Mouse (Mus musculus) left cerebral cortex, postnatal 36 days (tissue): ENCODE results near the gene Mtch2. TPM values are rescaled to one million over a fixed set of nuclear protein-coding genes. Genes with fewer than 3 reads are reported as not detected.
"Not testable (repeated sequence)": the region's sequence is repeated elsewhere in the genome, so short reads cannot be mapped to it uniquely, and the experiment has no call there.

Source experiments
- DNase-seq, 2 experiments: peaks; one replicate each; pipeline ENCODE4 v3.0.0; 2021 to 2022; ENCODE audit warnings: low spot score in 2 of 2, mixed read lengths in 1 of 2
- intact Hi-C: fragments of 180-260 bp; cut with DNase I; formaldehyde crosslinking; loops from one replicate; pipeline ENCODE4 v1.15.1; 2025
- total RNA-seq, 2 experiments: library from RNA; stranded (reverse); gene quantifications; 2 replicates each; pipeline ENCODE4 v1.2.3; 2021

Gene Mtch2
- 100 to 1,000 TPM in 1 of 2 experiments, 10 to 100 TPM in 1; 97.5 to 124 TPM for total RNA-seq

GRCm38 (mm10) chr2:90846955-90847680 lies at the start of gene Mtch2:
Gene Mtch2 (plus strand): TSS chr2:90847155.
- peak; percentile 97 to 99 for DNase-seq
- intact Hi-C loops = loop anchor here (5.0 kb wide), 1 partner anchor 70 kb away; no protein-coding TSS in a partner anchor

GRCm38 (mm10) chr2:90808241-90809126 lies 38.5 kb upstream of the Mtch2 start:
- intact Hi-C loops = no loop called here
- no peak for DNase-seq

- DNase-seq = no peak
- intact Hi-C loops = no loop called here
These were observed 36.2 kb upstream of the Mtch2 start for GRCm38 (mm10) chr2:90810751-90811150.

- intact Hi-C loops = no loop called here
- DNase-seq = no peak
These were observed 31.7 kb upstream of the Mtch2 start for GRCm38 (mm10) chr2:90815266-90815665.

- intact Hi-C loops = no loop called here
- no peak for DNase-seq
These were observed 30.8 kb upstream of the Mtch2 start for GRCm38 (mm10) chr2:90816144-90816543.

GRCm38 (mm10) chr2:90818710-90819109 lies 28.2 kb upstream of the Mtch2 start:
- peak in 1 of 2 experiments; percentile 11 for DNase-seq
- intact Hi-C loops = no loop called here

- intact Hi-C loops = no loop called here
- DNase-seq = no peak
These were observed 26.1 kb upstream of the Mtch2 start for GRCm38 (mm10) chr2:90820894-90821293.

- DNase-seq = no peak
- intact Hi-C loops = no loop called here
These were observed 24.0 kb upstream of the Mtch2 start for GRCm38 (mm10) chr2:90822978-90823377.

- intact Hi-C loops = no loop called here
- peak; percentile 10 to 53 for DNase-seq
These were observed 23.2 kb upstream of the Mtch2 start for GRCm38 (mm10) chr2:90823781-90824180.

- intact Hi-C loops, DNase-seq: not testable (repeated sequence)
These were observed 22.4 kb upstream of the Mtch2 start for GRCm38 (mm10) chr2:90824528-90824927.

- DNase-seq = no peak
- intact Hi-C loops = no loop called here
These were observed 21.3 kb upstream of the Mtch2 start for GRCm38 (mm10) chr2:90825515-90826172.

- DNase-seq = no peak
- intact Hi-C loops = no loop called here
These were observed 18.2 kb upstream of the Mtch2 start for GRCm38 (mm10) chr2:90828739-90829138.

GRCm38 (mm10) chr2:90833502-90833901 lies 13.5 kb upstream of the Mtch2 start:
- DNase-seq = no peak
- intact Hi-C loops = no loop called here

GRCm38 (mm10) chr2:90838621-90839020 lies 8.3 kb upstream of the Mtch2 start:
- DNase-seq = no peak
- intact Hi-C loops = no loop called here

- DNase-seq = no peak
- intact Hi-C loops = no loop called here
These were observed 3.3 kb upstream of the Mtch2 start for GRCm38 (mm10) chr2:90843666-90844065.

GRCm38 (mm10) chr2:90844262-90844661 lies 2.7 kb upstream of the Mtch2 start:
- intact Hi-C loops = no loop called here
- no peak for DNase-seq

- DNase-seq = no peak
- intact Hi-C loops = loop anchor here (5.0 kb wide), 1 partner anchor 68 kb away; no protein-coding TSS in a partner anchor
These were observed 1.7 kb upstream of the Mtch2 start for GRCm38 (mm10) chr2:90845234-90845633.

- DNase-seq = no peak
- intact Hi-C loops = loop anchor here (5.0 kb wide), 1 partner anchor 69 kb away; no protein-coding TSS in a partner anchor
These were observed 784 bp upstream of the Mtch2 start for GRCm38 (mm10) chr2:90846171-90846570.

GRCm38 (mm10) chr2:90846597-90846954 lies 379 bp upstream of the Mtch2 start:
- intact Hi-C loops = loop anchor here (5.0 kb wide), 1 partner anchor 69 kb away; no protein-coding TSS in a partner anchor
- no peak for DNase-seq

GRCm38 (mm10) chr2:90847681-90848050 lies 711 bp downstream of the Mtch2 start:
- no peak for DNase-seq
- intact Hi-C loops = loop anchor here (5.0 kb wide), 1 partner anchor 70 kb away; no protein-coding TSS in a partner anchor
